Mouse (Mus musculus) c-Kit-positive CD71-positive TER-119-negative erythroid progenitor cells, embryonic 14.5 days (primary cell): ENCODE measurements around the gene Cubn.

Experiments
- DNase-seq: peaks from one replicate; pipeline ENCODE4 v3.0.0-alpha.2; 2013; ENCODE audit warnings: low read depth

Cubn gene

GRCm38 (mm10) chr2:13491734-13492133 is at the start of gene Cubn:
Cubn (minus strand) TSS chr2:13491813.
- DNase-seq = no peak

GRCm38 (mm10) chr2:13539860-13540259 is 48.2 kb upstream of the Cubn start:
- no peak for DNase-seq

GRCm38 (mm10) chr2:13538704-13539377 is 47.2 kb upstream of the Cubn start:
- DNase-seq = no peak

- DNase-seq = no peak
Measured at GRCm38 (mm10) chr2:13538258-13538657, 46.6 kb upstream of the Cubn start.

- DNase-seq = no peak
Measured at GRCm38 (mm10) chr2:13537733-13538132, 46.1 kb upstream of the Cubn start.

GRCm38 (mm10) chr2:13536747-13537146 is 45.1 kb upstream of the Cubn start:
- DNase-seq = no peak

- no peak for DNase-seq
Measured at GRCm38 (mm10) chr2:13530639-13531038, 39.0 kb upstream of the Cubn start.

GRCm38 (mm10) chr2:13529253-13529933 is 37.8 kb upstream of the Cubn start:
- DNase-seq = no peak

GRCm38 (mm10) chr2:13527531-13527930 is 35.9 kb upstream of the Cubn start:
- no peak for DNase-seq

GRCm38 (mm10) chr2:13527125-13527524 is 35.5 kb upstream of the Cubn start:
- DNase-seq = no peak

- DNase-seq = no peak
Measured at GRCm38 (mm10) chr2:13526205-13526604, 34.6 kb upstream of the Cubn start.

- DNase-seq = no peak
Measured at GRCm38 (mm10) chr2:13523540-13524456, 32.2 kb upstream of the Cubn start.

GRCm38 (mm10) chr2:13522106-13522505 is 30.5 kb upstream of the Cubn start:
- DNase-seq = no peak

- no peak for DNase-seq
Measured at GRCm38 (mm10) chr2:13514949-13515348, 23.3 kb upstream of the Cubn start.

- no peak for DNase-seq
Measured at GRCm38 (mm10) chr2:13502717-13503116, 11.1 kb upstream of the Cubn start.

- no peak for DNase-seq
Measured at GRCm38 (mm10) chr2:13501553-13501952, 9.9 kb upstream of the Cubn start.

- no peak for DNase-seq
Measured at GRCm38 (mm10) chr2:13500298-13500999, 8.8 kb upstream of the Cubn start.

- DNase-seq = no peak
Measured at GRCm38 (mm10) chr2:13499196-13499595, 7.6 kb upstream of the Cubn start.

- DNase-seq = no peak
Measured at GRCm38 (mm10) chr2:13496087-13496486, 4.5 kb upstream of the Cubn start.

- DNase-seq = no peak
Measured at GRCm38 (mm10) chr2:13492927-13493326, 1.3 kb upstream of the Cubn start.

GRCm38 (mm10) chr2:13490480-13490879 is 1.1 kb downstream of the Cubn start:
- no peak for DNase-seq

- DNase-seq = no peak
Measured at GRCm38 (mm10) chr2:13486470-13486869, 5.1 kb downstream of the Cubn start.
